Mouse (Mus musculus): Measurements from ENCODE around the gene Pappa. TPM values are rescaled to one million over a fixed set of nuclear protein-coding genes. Genes with fewer than 3 reads are reported as not detected.

Gene Pappa
- total and polyA plus RNA-seq, 3 experiments, result not detected

DNA sequence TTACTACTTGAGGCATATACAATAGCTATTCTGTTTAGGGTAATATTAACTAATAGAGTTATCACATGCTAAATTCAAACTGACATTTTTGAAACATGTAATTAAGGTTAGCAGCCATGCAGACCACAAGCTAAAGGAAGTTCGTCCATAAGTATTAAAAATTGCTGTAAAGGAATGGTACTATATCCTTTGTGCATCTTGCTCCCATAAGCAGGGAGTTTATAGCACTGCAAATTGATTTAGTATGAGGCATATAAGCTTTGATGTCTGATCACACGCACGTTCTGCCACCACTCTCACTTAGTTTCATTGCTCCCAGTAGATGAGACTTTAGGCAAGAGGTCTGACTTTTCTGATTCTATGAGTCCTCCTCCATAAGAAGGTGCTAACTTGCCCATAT lies 68.8 kb downstream of the Pappa start:
- no peaks in the 10 kb centered on the region for H3K4me1 ChIP-seq (ENCODE audit: control insufficient read depth in 1 of 2, insufficient read depth in 2 of 2, low read length in 2 of 2)
- no peak overlapping the region for H3K27ac ChIP-seq (ENCODE audit: control insufficient read depth, low read depth, low read length)
- no peaks in the 10 kb centered on the region for H3K79me2 ChIP-seq (ENCODE audit: control insufficient read depth, insufficient read depth, low read length, poor library complexity)
- TF ChIP-seq HCFC1 (IDR thresholded peaks at IDR 0.05; ENCODE audit: low read depth, low read length) (no peak), ZMIZ1 (IDR thresholded peaks at IDR 0.05; ENCODE audit: low read depth, low read length) (no peak), TAL1 (IDR thresholded peaks at IDR 0.05; ENCODE audit: low read length) (no peak), POLR2AphosphoS5 (IDR thresholded peaks at IDR 0.05; ENCODE audit: borderline replicate concordance, low read depth, low read length) (no peak), CHD1 (IDR thresholded peaks at IDR 0.05; ENCODE audit: low read depth, low read length) (no peak), MAZ (IDR thresholded peaks at IDR 0.05; ENCODE audit: low read depth, low read length) (no peak), MAX (IDR thresholded peaks at IDR 0.05; ENCODE audit: low read length) (no peak), CTCF (IDR thresholded peaks at IDR 0.05 in 2 of 3, conservative IDR thresholded peaks at IDR 0.05 in 1 of 3; ENCODE audit: control insufficient read depth in 1 of 3, insufficient read depth in 1 of 3, low read depth in 2 of 3, low read length in 3 of 3, poor library complexity in 1 of 3, severe bottlenecking in 1 of 3) (no peak), MYC (IDR thresholded peaks at IDR 0.05; ENCODE audit: low read depth, low read length) (no peak)
- H3K27me3 ChIP-seq (ENCODE audit: control insufficient read depth in 1 of 2, insufficient read depth in 2 of 2, low read length in 2 of 2), result no peaks in the 10 kb centered on the region
- no peaks in the 10 kb centered on the region for H3K36me3 ChIP-seq (ENCODE audit: control insufficient read depth in 1 of 2, insufficient read depth in 2 of 2, low read length in 2 of 2)
- no peak overlapping the region for H3K9ac ChIP-seq (ENCODE audit: control insufficient read depth, low read depth, low read length, poor library complexity, severe bottlenecking)
- no peak for DNase-seq (ENCODE audit: low read depth, low spot score)
- no peaks in the 10 kb centered on the region for H3K9me3 ChIP-seq (replicated peaks; ENCODE audit: insufficient read depth, low read length)
- H3K4me3 ChIP-seq (ENCODE audit: control insufficient read depth in 1 of 2, insufficient read depth in 1 of 2, low read depth in 2 of 2, low read length in 2 of 2), result no peak overlapping the region

DNA sequence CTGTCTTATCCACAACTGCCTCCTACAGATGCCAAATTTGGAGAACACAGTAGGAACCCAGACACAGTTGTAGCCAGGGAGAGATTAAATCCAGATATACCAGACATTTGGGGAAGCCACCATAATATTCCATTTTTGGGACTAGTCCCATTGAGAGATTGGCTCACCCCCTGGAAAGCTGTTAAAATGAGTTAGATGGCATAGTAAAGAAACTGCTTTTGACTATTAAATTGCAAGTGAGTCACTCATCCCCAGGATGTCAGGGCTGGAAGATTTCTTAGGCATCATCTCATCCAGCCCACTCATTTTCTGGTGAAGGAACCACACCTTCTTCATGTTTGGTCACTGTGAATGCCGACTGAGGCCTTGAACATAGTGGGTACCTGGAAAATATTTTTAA lies 72.0 kb downstream of the Pappa start:
- H3K9me3 ChIP-seq (replicated peaks; ENCODE audit: insufficient read depth, low read length), result no peaks in the 10 kb centered on the region
- DNase-seq (ENCODE audit: low read depth, low spot score), result no peak
- TF ChIP-seq SMC3 (IDR thresholded peaks at IDR 0.05; ENCODE audit: low read depth, low read length) (no peak), ZNF384 (IDR thresholded peaks at IDR 0.05; ENCODE audit: low read depth, low read length) (no peak), GABPA (IDR thresholded peaks at IDR 0.05; ENCODE audit: low read depth, low read length) (no peak), EP300 (IDR thresholded peaks at IDR 0.05; ENCODE audit: low read depth in 1 of 2, low read length in 2 of 2) (no peak), MAX (IDR thresholded peaks at IDR 0.05; ENCODE audit: low read length) (no peak), KAT2A (conservative IDR thresholded peaks at IDR 0.05; ENCODE audit: low read depth, low read length) (no peak)
- H3K36me3 ChIP-seq (ENCODE audit: control insufficient read depth in 1 of 2, insufficient read depth in 2 of 2, low read length in 2 of 2), result no peaks in the 10 kb centered on the region
- H3K79me2 ChIP-seq (ENCODE audit: control insufficient read depth, insufficient read depth, low read length, poor library complexity), result no peaks in the 10 kb centered on the region
- H3K4me1 ChIP-seq (ENCODE audit: control insufficient read depth in 1 of 2, insufficient read depth in 2 of 2, low read length in 2 of 2), result no peaks in the 10 kb centered on the region
- no peak overlapping the region for H3K27ac ChIP-seq (ENCODE audit: control insufficient read depth, low read depth, low read length)
- H3K9ac ChIP-seq (ENCODE audit: control insufficient read depth, low read depth, low read length, poor library complexity, severe bottlenecking), result no peak overlapping the region
- H3K4me3 ChIP-seq (ENCODE audit: control insufficient read depth in 1 of 2, insufficient read depth in 1 of 2, low read depth in 2 of 2, low read length in 2 of 2), result no peak overlapping the region
- no peaks in the 10 kb centered on the region for H3K27me3 ChIP-seq (ENCODE audit: control insufficient read depth in 1 of 2, insufficient read depth in 2 of 2, low read length in 2 of 2)

DNA sequence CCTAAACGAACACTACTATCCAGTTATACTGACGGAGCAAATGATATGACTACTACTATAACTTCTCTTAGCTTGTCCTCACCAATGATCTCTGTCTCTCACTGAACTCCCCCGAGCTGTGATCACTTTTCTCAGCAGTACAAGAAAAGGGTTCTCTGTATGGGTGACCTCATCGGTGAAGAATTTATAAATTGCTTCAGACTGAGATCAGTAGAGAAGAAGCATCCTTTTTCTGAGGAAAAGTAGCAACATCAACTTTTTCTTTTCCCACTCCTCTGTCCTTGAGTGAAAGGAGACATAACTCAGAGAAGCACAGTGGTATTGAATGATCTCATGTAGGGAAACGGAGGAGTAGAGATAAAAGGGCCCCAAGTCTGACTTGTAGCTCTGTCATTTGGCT lies 79.7 kb downstream of the Pappa start:
- no peak overlapping the region for H3K9ac ChIP-seq (ENCODE audit: control insufficient read depth, low read depth, low read length, poor library complexity, severe bottlenecking)
- H3K27me3 ChIP-seq (ENCODE audit: control insufficient read depth in 1 of 2, insufficient read depth in 2 of 2, low read length in 2 of 2), result no peaks in the 10 kb centered on the region
- no peaks in the 10 kb centered on the region for H3K9me3 ChIP-seq (replicated peaks; ENCODE audit: insufficient read depth, low read length)
- no peaks in the 10 kb centered on the region for H3K4me1 ChIP-seq (ENCODE audit: control insufficient read depth in 1 of 2, insufficient read depth in 2 of 2, low read length in 2 of 2)
- no peak overlapping the region for H3K27ac ChIP-seq (ENCODE audit: control insufficient read depth, low read depth, low read length)
- DNase-seq (ENCODE audit: low read depth, low spot score), result no peak
- H3K36me3 ChIP-seq (ENCODE audit: control insufficient read depth in 1 of 2, insufficient read depth in 2 of 2, low read length in 2 of 2), result no peaks in the 10 kb centered on the region
- no peak for TF ChIP-seq UBTF (IDR thresholded peaks at IDR 0.05; ENCODE audit: borderline replicate concordance, insufficient read depth, low read depth, low read length)
- TF ChIP-seq TBP (IDR thresholded peaks at IDR 0.05; ENCODE audit: low read depth, low read length), result no peak
- TF ChIP-seq NELFE (IDR thresholded peaks at IDR 0.05; ENCODE audit: low read depth, low read length), result no peak
- no peak for TF ChIP-seq NRF1 (IDR thresholded peaks at IDR 0.05; ENCODE audit: insufficient read depth, low read depth, low read length, poor library complexity, severe bottlenecking)
- TF ChIP-seq ZC3H11A (IDR thresholded peaks at IDR 0.05; ENCODE audit: low read depth, low read length), result no peak
- no peak for TF ChIP-seq RCOR1 (IDR thresholded peaks at IDR 0.05; ENCODE audit: low read depth, low read length)
- no peak overlapping the region for H3K4me3 ChIP-seq (ENCODE audit: control insufficient read depth in 1 of 2, insufficient read depth in 1 of 2, low read depth in 2 of 2, low read length in 2 of 2)
- no peaks in the 10 kb centered on the region for H3K79me2 ChIP-seq (ENCODE audit: control insufficient read depth, insufficient read depth, low read length, poor library complexity)
